Mouse (Mus musculus) layer of hippocampus, adult 18-20 months (tissue): ENCODE measurements around the gene Eif4b. TPM values are rescaled to one million over a fixed set of nuclear protein-coding genes. Genes with fewer than 3 reads are reported as not detected.

Source experiments
- total RNA-seq, 2 experiments: library from RNA; stranded (reverse); gene quantifications; 2 replicates each; pipeline ENCODE4 v1.2.3; 2021

The Eif4b gene
- total RNA-seq, 2 experiments from 2014 or later: 197 to 203 TPM

Other genes starting within 250 kb of the Eif4b start
- gene Krt1, start 223.0 kb upstream of the Eif4b start, total RNA-seq: 1 to 10 TPM; 2.7 to 4.0 TPM
- 10 to 100 TPM; 12.5 to 19.0 TPM for gene Krt77, start 204.1 kb upstream of the Eif4b start, total RNA-seq
- not detected for gene Krt76, start 180.9 kb upstream of the Eif4b start, total RNA-seq
- gene Krt4, start 149.0 kb upstream of the Eif4b start, total RNA-seq: not detected
- gene Krt79, start 133.4 kb upstream of the Eif4b start, total RNA-seq: under 1 TPM; 0.20 to 0.45 TPM
- not detected for gene Krt78, start 119.5 kb upstream of the Eif4b start, total RNA-seq
- gene Krt8, start 69.3 kb upstream of the Eif4b start, total RNA-seq: not detected
- under 1 TPM; 0.23 to 0.64 TPM for gene Krt18, start 45.6 kb upstream of the Eif4b start, total RNA-seq
- 10 to 100 TPM; 13.8 to 18.2 TPM for gene Tns2, start 26.6 kb downstream of the Eif4b start, total RNA-seq
- gene Spryd3, start 62.5 kb downstream of the Eif4b start, total RNA-seq: 100 to 1,000 TPM; 156 to 165 TPM
- gene Igfbp6, start 70.6 kb downstream of the Eif4b start, total RNA-seq: 10 to 100 TPM; 11.7 to 12.9 TPM
- gene Soat2, start 76.8 kb downstream of the Eif4b start, total RNA-seq: under 1 TPM in 1 of 2 experiments, not detected in 1; 0.15 TPM
- gene Zfp740, start 129.5 kb downstream of the Eif4b start, total RNA-seq: 10 to 100 TPM; 66.1 to 71.8 TPM
- 10 to 100 TPM; 33.3 to 37.4 TPM for gene Csad, start 131.0 kb downstream of the Eif4b start, total RNA-seq
- gene Itgb7, start 158.2 kb downstream of the Eif4b start, total RNA-seq: 1 to 10 TPM in 1 of 2 experiments, under 1 TPM in 1; 0.76 to 1.9 TPM
- gene Rarg, start 183.7 kb downstream of the Eif4b start, total RNA-seq: 10 to 100 TPM; 11.3 to 13.7 TPM
- not detected for gene Gm9918, start 196.8 kb downstream of the Eif4b start, total RNA-seq
- gene Mfsd5, start 205.7 kb downstream of the Eif4b start, total RNA-seq: 10 to 100 TPM; 34.6 to 38.9 TPM
- gene Espl1, start 222.5 kb downstream of the Eif4b start, total RNA-seq: 1 to 10 TPM in 1 of 2 experiments, under 1 TPM in 1; 0.64 to 1.4 TPM